Mouse (Mus musculus): ENCODE results near the gene Adamts17. TPM values are rescaled to one million over a fixed set of nuclear protein-coding genes. Genes with fewer than 3 reads are reported as not detected.

The Adamts17 gene
- total and polyA plus RNA-seq, 3 experiments: 0.33 to 0.42 TPM; not detected in 1

DNA sequence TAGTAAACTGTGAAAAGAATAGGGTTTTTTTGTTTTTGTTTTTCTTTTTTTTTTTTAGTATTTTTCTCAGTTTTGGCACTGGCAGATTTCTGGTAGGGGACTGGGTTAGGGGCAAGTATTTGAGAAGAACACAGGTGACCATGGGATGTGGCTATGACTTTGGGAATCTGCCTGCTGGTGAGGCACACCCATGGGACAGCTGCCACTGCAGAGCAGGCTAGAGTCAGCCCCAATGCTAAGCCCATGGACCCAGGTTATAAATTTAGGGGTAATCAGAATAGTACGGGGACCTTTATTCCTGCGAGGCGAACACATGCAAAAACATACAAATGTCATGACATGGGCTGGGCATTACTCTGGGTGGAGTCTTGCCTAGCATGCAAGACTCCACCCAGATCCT is 48.5 kb upstream of the Adamts17 start:
- H3K36me3 ChIP-seq (ENCODE audit: control insufficient read depth in 1 of 2, insufficient read depth in 2 of 2, low read length in 2 of 2): no peaks in the 10 kb centered on the region
- no peak for TF ChIP-seq NRF1 (IDR thresholded peaks at IDR 0.05; ENCODE audit: insufficient read depth, low read depth, low read length, poor library complexity, severe bottlenecking)
- no peak for TF ChIP-seq POLR2A (IDR thresholded peaks at IDR 0.05; ENCODE audit: control insufficient read depth in 1 of 2, insufficient read depth in 1 of 2, low read depth in 1 of 2, low read length in 2 of 2, poor library complexity in 1 of 2)
- TF ChIP-seq ZNF384 (IDR thresholded peaks at IDR 0.05; ENCODE audit: low read depth, low read length): no peak
- no peak for TF ChIP-seq USF1 (IDR thresholded peaks at IDR 0.05; ENCODE audit: low read depth, low read length)
- no peak for TF ChIP-seq ZC3H11A (IDR thresholded peaks at IDR 0.05; ENCODE audit: low read depth, low read length)
- TF ChIP-seq SIN3A (IDR thresholded peaks at IDR 0.05; ENCODE audit: low read length): no peak
- no peak for TF ChIP-seq KAT2A (conservative IDR thresholded peaks at IDR 0.05; ENCODE audit: low read depth, low read length)
- TF ChIP-seq MAZ (IDR thresholded peaks at IDR 0.05; ENCODE audit: low read depth, low read length): no peak
- TF ChIP-seq ELF1 (IDR thresholded peaks at IDR 0.05; ENCODE audit: low read depth, low read length): no peak
- no peak for TF ChIP-seq ZMIZ1 (IDR thresholded peaks at IDR 0.05; ENCODE audit: low read depth, low read length)
- no peak for TF ChIP-seq GATA1 (IDR thresholded peaks at IDR 0.05; ENCODE audit: low read depth, low read length)
- no peak for TF ChIP-seq CHD2 (IDR thresholded peaks at IDR 0.05; ENCODE audit: low read length)
- TF ChIP-seq GABPA (IDR thresholded peaks at IDR 0.05; ENCODE audit: low read depth, low read length): no peak
- TF ChIP-seq POLR2AphosphoS5 (IDR thresholded peaks at IDR 0.05; ENCODE audit: borderline replicate concordance, low read depth, low read length): no peak
- no peak for TF ChIP-seq JUND (IDR thresholded peaks at IDR 0.05; ENCODE audit: low read depth, low read length)
- no peak for TF ChIP-seq BHLHE40 (IDR thresholded peaks at IDR 0.05; ENCODE audit: borderline replicate concordance, low read depth, low read length)
- no peak for TF ChIP-seq UBTF (IDR thresholded peaks at IDR 0.05; ENCODE audit: borderline replicate concordance, insufficient read depth, low read depth, low read length)
- no peak for TF ChIP-seq NELFE (IDR thresholded peaks at IDR 0.05; ENCODE audit: low read depth, low read length)

DNA sequence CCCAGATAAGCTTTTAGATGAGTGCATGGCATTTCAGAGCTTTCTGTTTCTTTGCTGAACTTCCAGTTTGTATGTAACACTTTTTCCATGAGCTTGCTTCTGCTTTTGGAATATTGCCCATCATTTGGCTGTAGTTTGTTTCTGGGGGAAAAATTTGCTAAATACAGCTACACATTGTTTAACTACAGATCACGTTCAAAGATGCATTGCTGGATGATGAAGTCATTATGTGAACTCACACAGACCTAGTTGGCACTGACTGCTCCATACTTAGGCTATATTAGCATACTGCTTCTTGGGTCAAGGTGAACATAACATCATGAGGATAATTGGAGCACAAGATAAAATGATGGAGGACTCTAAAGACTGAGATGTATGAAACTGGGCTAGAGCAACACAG is 42.6 kb upstream of the Adamts17 start:
- H3K4me3 ChIP-seq (ENCODE audit: control insufficient read depth in 1 of 2, insufficient read depth in 1 of 2, low read depth in 2 of 2, low read length in 2 of 2): no peak overlapping the region
- H3K27me3 ChIP-seq (ENCODE audit: control insufficient read depth in 1 of 2, insufficient read depth in 2 of 2, low read length in 2 of 2): no peaks in the 10 kb centered on the region; a peak in 1 of 4 replicates
- H3K4me1 ChIP-seq (ENCODE audit: control insufficient read depth in 1 of 2, insufficient read depth in 2 of 2, low read length in 2 of 2): no peaks in the 10 kb centered on the region
- TF ChIP-seq EP300 (IDR thresholded peaks at IDR 0.05; ENCODE audit: low read depth in 1 of 2, low read length in 2 of 2) (no peak), E2F4 (IDR thresholded peaks at IDR 0.05; ENCODE audit: borderline replicate concordance, low read depth, low read length) (no peak), ZKSCAN1 (IDR thresholded peaks at IDR 0.05; ENCODE audit: low read depth, low read length) (no peak), NELFE (IDR thresholded peaks at IDR 0.05; ENCODE audit: low read depth, low read length) (no peak), HCFC1 (IDR thresholded peaks at IDR 0.05; ENCODE audit: low read depth, low read length) (no peak), GABPA (IDR thresholded peaks at IDR 0.05; ENCODE audit: low read depth, low read length) (no peak), BHLHE40 (IDR thresholded peaks at IDR 0.05; ENCODE audit: borderline replicate concordance, low read depth, low read length) (no peak), ETS1 (IDR thresholded peaks at IDR 0.05; ENCODE audit: low read depth, low read length) (no peak), NRF1 (IDR thresholded peaks at IDR 0.05; ENCODE audit: insufficient read depth, low read depth, low read length, poor library complexity, severe bottlenecking) (no peak), USF2 (IDR thresholded peaks at IDR 0.05; ENCODE audit: borderline replicate concordance in 1 of 2, insufficient read depth in 1 of 2, low read depth in 1 of 2, low read length in 2 of 2) (no peak), MXI1 (IDR thresholded peaks at IDR 0.05; ENCODE audit: low read depth, low read length) (no peak), CTCF (IDR thresholded peaks at IDR 0.05 in 2 of 3, conservative IDR thresholded peaks at IDR 0.05 in 1 of 3; ENCODE audit: control insufficient read depth in 1 of 3, insufficient read depth in 1 of 3, low read depth in 2 of 3, low read length in 3 of 3, poor library complexity in 1 of 3, severe bottlenecking in 1 of 3) (no peak), ELF1 (IDR thresholded peaks at IDR 0.05; ENCODE audit: low read depth, low read length) (no peak), CHD1 (IDR thresholded peaks at IDR 0.05; ENCODE audit: low read depth, low read length) (no peak), TCF12 (IDR thresholded peaks at IDR 0.05; ENCODE audit: low read depth, low read length) (no peak), ZNF384 (IDR thresholded peaks at IDR 0.05; ENCODE audit: low read depth, low read length) (no peak)
- no peak overlapping the region for H3K9ac ChIP-seq (ENCODE audit: control insufficient read depth, low read depth, low read length, poor library complexity, severe bottlenecking)
- no peaks in the 10 kb centered on the region for H3K9me3 ChIP-seq (replicated peaks; ENCODE audit: insufficient read depth, low read length)
- H3K79me2 ChIP-seq (ENCODE audit: control insufficient read depth, insufficient read depth, low read length, poor library complexity): no peaks in the 10 kb centered on the region
- no peaks in the 10 kb centered on the region for H3K36me3 ChIP-seq (ENCODE audit: control insufficient read depth in 1 of 2, insufficient read depth in 2 of 2, low read length in 2 of 2)
- DNase-seq (ENCODE audit: low read depth, low spot score): no peak
- no peak overlapping the region for H3K27ac ChIP-seq (ENCODE audit: control insufficient read depth, low read depth, low read length)

More for the DNA sequence above, 48.5 kb upstream of the Adamts17 start:
- H3K9ac ChIP-seq (ENCODE audit: control insufficient read depth, low read depth, low read length, poor library complexity, severe bottlenecking): no peak overlapping the region
- H3K79me2 ChIP-seq (ENCODE audit: control insufficient read depth, insufficient read depth, low read length, poor library complexity): no peaks in the 10 kb centered on the region
- H3K9me3 ChIP-seq (replicated peaks; ENCODE audit: insufficient read depth, low read length): no peaks in the 10 kb centered on the region
- H3K27me3 ChIP-seq (ENCODE audit: control insufficient read depth in 1 of 2, insufficient read depth in 2 of 2, low read length in 2 of 2): no peaks in the 10 kb centered on the region
- H3K27ac ChIP-seq (ENCODE audit: control insufficient read depth, low read depth, low read length): no peak overlapping the region
- H3K4me1 ChIP-seq (ENCODE audit: control insufficient read depth in 1 of 2, insufficient read depth in 2 of 2, low read length in 2 of 2): no peaks in the 10 kb centered on the region
- DNase-seq (ENCODE audit: low read depth, low spot score): no peak
- H3K4me3 ChIP-seq (ENCODE audit: control insufficient read depth in 1 of 2, insufficient read depth in 1 of 2, low read depth in 2 of 2, low read length in 2 of 2): no peak overlapping the region

Data from MEL (cell line).